Mouse (Mus musculus): ENCODE data around the gene Dapk2. TPM values are rescaled to one million over a fixed set of nuclear protein-coding genes. Genes with fewer than 3 reads are reported as not detected.

Dapk2 gene
- polyA plus RNA-seq, 2 experiments: 11.7 to 25.2 TPM

GRCm38 (mm10) chr9:66261741-66262140, 103.7 kb downstream of the Dapk2 start:
- 66% methylated on average over 2 of the region's 2 CpGs for WGBS (ENCODE audit: insufficient replicate concordance)
- DNase-seq (ENCODE audit: low read depth in 3 of 3, low spot score in 3 of 3): no peak
- no peak for ATAC-seq (ENCODE audit: insufficient read depth)

GRCm38 (mm10) chr9:66263701-66264100, 105.7 kb downstream of the Dapk2 start:
- DNase-seq (ENCODE audit: low read depth in 3 of 3, low spot score in 3 of 3): no peak
- Histone ChIP-seq H3K9me3 (ENCODE audit: control insufficient read depth, low read length) (no peaks in the 10 kb centered on the region), H3K9ac (replicated peaks) (no peak overlapping the region), H3K4me1 (replicated peaks; ENCODE audit: control insufficient read depth in 2 of 2, insufficient read depth in 2 of 2, low read length in 1 of 2) (no peaks in the 10 kb centered on the region), H3K27ac (no peak overlapping the region), H3K27me3 (ENCODE audit: control insufficient read depth, insufficient read depth, low read length) (no peaks in the 10 kb centered on the region), H3K36me3 (replicated peaks; ENCODE audit: control insufficient read depth, insufficient read depth, low read depth) (no peaks in the 10 kb centered on the region), H3K4me2 (ENCODE audit: low read depth) (no peak overlapping the region), H3K4me3 (ENCODE audit: insufficient read depth in 1 of 2, low read depth in 2 of 2, low read length in 2 of 2) (no peak overlapping the region)
- TF ChIP-seq CTCF (IDR thresholded peaks at IDR 0.05; ENCODE audit: low read depth) (no peak), EP300 (IDR thresholded peaks at IDR 0.05; ENCODE audit: low read depth) (no peak)
- no peak for ATAC-seq (ENCODE audit: insufficient read depth)
- 43% methylated on average over 2 of the region's 2 CpGs for WGBS (ENCODE audit: insufficient replicate concordance)

More at GRCm38 (mm10) chr9:66261741-66262140, 103.7 kb downstream of the Dapk2 start:
- H3K36me3 ChIP-seq (replicated peaks; ENCODE audit: control insufficient read depth, insufficient read depth, low read depth): no peaks in the 10 kb centered on the region
- no peak overlapping the region for H3K27ac ChIP-seq
- no peak for TF ChIP-seq CTCF (IDR thresholded peaks at IDR 0.05; ENCODE audit: low read depth)
- no peak for TF ChIP-seq EP300 (IDR thresholded peaks at IDR 0.05; ENCODE audit: low read depth)
- no peaks in the 10 kb centered on the region for H3K4me1 ChIP-seq (replicated peaks; ENCODE audit: control insufficient read depth in 2 of 2, insufficient read depth in 2 of 2, low read length in 1 of 2)
- no peaks in the 10 kb centered on the region for H3K9me3 ChIP-seq (ENCODE audit: control insufficient read depth, low read length)
- H3K27me3 ChIP-seq (ENCODE audit: control insufficient read depth, insufficient read depth, low read length): no peaks in the 10 kb centered on the region
- H3K4me3 ChIP-seq (ENCODE audit: insufficient read depth in 1 of 2, low read depth in 2 of 2, low read length in 2 of 2): no peak overlapping the region
- H3K4me2 ChIP-seq (ENCODE audit: low read depth): no peak overlapping the region
- H3K9ac ChIP-seq (replicated peaks): no peak overlapping the region

- Histone ChIP-seq H3K4me2 (ENCODE audit: low read depth) (no peak overlapping the region), H3K4me3 (ENCODE audit: insufficient read depth in 1 of 2, low read depth in 2 of 2, low read length in 2 of 2) (no peak overlapping the region), H3K9ac (replicated peaks) (no peak overlapping the region), H3K27ac (no peak overlapping the region), H3K9me3 (ENCODE audit: control insufficient read depth, low read length) (no peaks in the 10 kb centered on the region), H3K4me1 (replicated peaks; ENCODE audit: control insufficient read depth in 2 of 2, insufficient read depth in 2 of 2, low read length in 1 of 2) (no peaks in the 10 kb centered on the region), H3K27me3 (ENCODE audit: control insufficient read depth, insufficient read depth, low read length) (no peaks in the 10 kb centered on the region), H3K36me3 (replicated peaks; ENCODE audit: control insufficient read depth, insufficient read depth, low read depth) (no peaks in the 10 kb centered on the region)
- TF ChIP-seq EP300 (IDR thresholded peaks at IDR 0.05; ENCODE audit: low read depth) (no peak), CTCF (IDR thresholded peaks at IDR 0.05; ENCODE audit: low read depth) (no peak)
- WGBS (ENCODE audit: insufficient replicate concordance): 22% methylated on average over 2 of the region's 2 CpGs
- DNase-seq (ENCODE audit: low read depth in 3 of 3, low spot score in 3 of 3) (no peak), ATAC-seq (ENCODE audit: insufficient read depth) (no peak)
These were observed 107.6 kb downstream of the Dapk2 start for GRCm38 (mm10) chr9:66265645-66266044.

- H3K4me1 ChIP-seq (replicated peaks; ENCODE audit: control insufficient read depth in 2 of 2, insufficient read depth in 2 of 2, low read length in 1 of 2): no peaks in the 10 kb centered on the region
- no peaks in the 10 kb centered on the region for H3K36me3 ChIP-seq (replicated peaks; ENCODE audit: control insufficient read depth, insufficient read depth, low read depth)
- no peaks in the 10 kb centered on the region for H3K27me3 ChIP-seq (ENCODE audit: control insufficient read depth, insufficient read depth, low read length)
- H3K4me3 ChIP-seq (ENCODE audit: insufficient read depth in 1 of 2, low read depth in 2 of 2, low read length in 2 of 2): no peak overlapping the region
- no peak for DNase-seq (ENCODE audit: low read depth in 3 of 3, low spot score in 3 of 3)
- TF ChIP-seq CTCF (IDR thresholded peaks at IDR 0.05; ENCODE audit: low read depth): no peak
- no peak for TF ChIP-seq EP300 (IDR thresholded peaks at IDR 0.05; ENCODE audit: low read depth)
- H3K27ac ChIP-seq: no peak overlapping the region
- no peak for ATAC-seq (ENCODE audit: insufficient read depth)
- no peak overlapping the region for H3K4me2 ChIP-seq (ENCODE audit: low read depth)
- WGBS (ENCODE audit: insufficient replicate concordance): 69% methylated on average over 5 of the region's 5 CpGs
- no peaks in the 10 kb centered on the region for H3K9me3 ChIP-seq (ENCODE audit: control insufficient read depth, low read length)
- no peak overlapping the region for H3K9ac ChIP-seq (replicated peaks)
These were observed 108.5 kb downstream of the Dapk2 start for GRCm38 (mm10) chr9:66266237-66267170.

- no peak overlapping the region for H3K27ac ChIP-seq
- H3K9me3 ChIP-seq (ENCODE audit: control insufficient read depth, low read length): no peaks in the 10 kb centered on the region
- no peaks in the 10 kb centered on the region for H3K36me3 ChIP-seq (replicated peaks; ENCODE audit: control insufficient read depth, insufficient read depth, low read depth)
- no peaks in the 10 kb centered on the region for H3K27me3 ChIP-seq (ENCODE audit: control insufficient read depth, insufficient read depth, low read length)
- ATAC-seq (ENCODE audit: insufficient read depth) (no peak), DNase-seq (ENCODE audit: low read depth in 3 of 3, low spot score in 3 of 3) (no peak)
- TF ChIP-seq CTCF (IDR thresholded peaks at IDR 0.05; ENCODE audit: low read depth) (peak; percentile 34; the same call in 1 of the 2 replicates), EP300 (IDR thresholded peaks at IDR 0.05; ENCODE audit: low read depth) (no peak)
- H3K4me2 ChIP-seq (ENCODE audit: low read depth): no peak overlapping the region
- no peak overlapping the region for H3K4me3 ChIP-seq (ENCODE audit: insufficient read depth in 1 of 2, low read depth in 2 of 2, low read length in 2 of 2)
- no peaks in the 10 kb centered on the region; a peak in 1 of 4 replicates for H3K4me1 ChIP-seq (replicated peaks; ENCODE audit: control insufficient read depth in 2 of 2, insufficient read depth in 2 of 2, low read length in 1 of 2)
- WGBS (ENCODE audit: insufficient replicate concordance): 70% methylated on average over 4 of the region's 4 CpGs
- no peak overlapping the region for H3K9ac ChIP-seq (replicated peaks)
These were observed 110.8 kb downstream of the Dapk2 start for GRCm38 (mm10) chr9:66268804-66269203.

All from liver, embryonic 14.5 days (tissue).